Mouse (Mus musculus): Measurements from ENCODE around the gene H1foo. TPM values are rescaled to one million over a fixed set of nuclear protein-coding genes. Genes with fewer than 3 reads are reported as not detected.

The H1foo gene
- polyA plus RNA-seq, 1 experiment from 2014 or later: not detected

DNA sequence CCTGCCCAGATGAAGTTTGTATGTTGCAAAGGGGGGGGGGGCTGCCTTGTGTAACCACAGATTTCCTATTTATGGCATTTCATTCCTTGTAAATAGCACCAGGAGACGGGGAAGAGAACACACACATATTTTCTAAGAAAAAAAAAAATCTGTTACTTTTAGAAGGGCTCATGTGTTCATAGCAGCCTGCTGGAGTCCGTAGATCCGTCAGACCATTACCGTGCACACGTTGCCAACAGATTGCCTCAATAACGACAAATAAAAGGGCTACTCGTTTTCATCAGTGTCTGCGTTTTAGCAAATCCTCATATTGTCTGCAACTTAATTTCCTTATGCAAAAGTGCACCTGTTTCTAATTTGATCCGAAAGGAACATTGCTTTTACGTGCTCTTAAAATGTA lies 18.3 kb upstream of the H1foo start:
- ATAC-seq (ENCODE audit: insufficient number of reproducible peaks, insufficient read depth, low FRiP score, low read depth): no peak
- peaks cover 20 to 26% of the 10 kb centered on the region in 2 experiments for H3K4me1 ChIP-seq (ENCODE audit: control insufficient read depth in 2 of 2, insufficient read depth in 2 of 2, low read length in 2 of 2)
- no peaks in the 10 kb centered on the region for H3K9me3 ChIP-seq (ENCODE audit: control insufficient read depth, low read length)
- no peaks in the 10 kb centered on the region for H3K27me3 ChIP-seq (ENCODE audit: control insufficient read depth, insufficient read depth, low read length)
- no peak overlapping the region for H3K4me2 ChIP-seq (ENCODE audit: low read length)
- 88% methylated on average over 10 of the region's 10 CpGs for WGBS
- no peak overlapping the region for H3K9ac ChIP-seq (ENCODE audit: low read length)
- no peak overlapping the region for H3K4me3 ChIP-seq (ENCODE audit: control insufficient read depth in 1 of 2, insufficient read depth in 1 of 2, low read depth in 1 of 2, low read length in 2 of 2)
- H3K36me3 ChIP-seq (ENCODE audit: control insufficient read depth, insufficient read depth, low read length): no peaks in the 10 kb centered on the region
- no peak overlapping the region for H3K27ac ChIP-seq (replicated peaks in 1 of 2; ENCODE audit: control insufficient read depth in 1 of 2, insufficient read depth in 1 of 2, low read depth in 2 of 2, low read length in 2 of 2)

DNA sequence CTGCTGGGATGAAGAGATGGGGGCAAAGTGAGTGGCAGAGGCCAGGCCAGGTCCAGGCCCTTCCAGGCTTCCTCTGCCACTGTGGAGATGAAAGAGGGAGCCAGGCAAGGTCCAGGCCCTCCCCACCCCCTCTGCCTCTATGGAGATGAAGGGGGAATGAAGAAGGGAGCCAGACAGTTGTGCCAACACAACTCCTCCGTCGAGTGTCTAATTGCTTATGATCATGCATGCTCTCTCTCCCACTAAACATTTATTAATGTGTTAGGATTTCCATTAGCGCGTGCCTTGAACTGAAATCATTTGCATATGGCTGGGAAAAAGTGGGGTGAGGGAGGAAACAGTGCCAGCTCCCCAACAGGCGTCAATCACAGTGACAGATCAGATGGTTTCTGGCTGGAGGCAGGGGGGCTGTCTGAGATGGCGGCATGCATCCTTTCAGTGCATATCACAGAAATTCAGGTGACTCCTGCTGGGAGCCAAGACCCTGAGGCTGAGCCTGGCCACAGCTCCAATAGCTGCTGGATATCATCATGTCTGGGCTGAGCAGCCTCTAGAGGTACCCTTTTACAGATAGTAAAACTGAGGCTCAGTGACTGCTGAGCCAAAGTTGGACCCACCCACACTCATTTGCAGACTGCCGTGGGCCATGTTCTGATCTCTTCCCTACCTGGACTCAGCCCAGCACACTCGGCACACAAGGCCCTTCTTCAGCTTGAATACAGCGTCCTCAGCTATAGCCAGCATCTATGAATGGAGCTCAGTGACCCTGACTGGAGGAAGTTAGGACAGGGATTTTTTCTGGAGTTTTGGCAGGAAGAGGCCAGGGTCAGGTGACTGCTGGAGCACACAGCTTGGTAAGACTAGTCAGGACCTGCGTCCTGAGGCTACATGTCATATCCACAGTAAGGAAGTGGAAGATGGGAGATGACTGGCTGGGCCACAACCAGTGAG lies 17.2 kb upstream of the H1foo start:
- Histone ChIP-seq H3K4me3 (ENCODE audit: control insufficient read depth in 1 of 2, insufficient read depth in 1 of 2, low read depth in 1 of 2, low read length in 2 of 2) (no peak overlapping the region), H3K9me3 (ENCODE audit: control insufficient read depth, low read length) (no peaks in the 10 kb centered on the region), H3K4me1 (ENCODE audit: control insufficient read depth in 2 of 2, insufficient read depth in 2 of 2, low read length in 2 of 2) (peaks cover 20 to 26% of the 10 kb centered on the region in 2 experiments), H3K27me3 (ENCODE audit: control insufficient read depth, insufficient read depth, low read length) (no peaks in the 10 kb centered on the region), H3K9ac (ENCODE audit: low read length) (no peak overlapping the region), H3K4me2 (ENCODE audit: low read length) (no peak overlapping the region), H3K27ac (replicated peaks in 1 of 2; ENCODE audit: control insufficient read depth in 1 of 2, insufficient read depth in 1 of 2, low read depth in 2 of 2, low read length in 2 of 2) (no peak overlapping the region), H3K36me3 (ENCODE audit: control insufficient read depth, insufficient read depth, low read length) (no peaks in the 10 kb centered on the region)
- ATAC-seq (ENCODE audit: insufficient number of reproducible peaks, insufficient read depth, low FRiP score, low read depth): no peak
- 86% methylated on average over 10 of the region's 10 CpGs for WGBS

DNA sequence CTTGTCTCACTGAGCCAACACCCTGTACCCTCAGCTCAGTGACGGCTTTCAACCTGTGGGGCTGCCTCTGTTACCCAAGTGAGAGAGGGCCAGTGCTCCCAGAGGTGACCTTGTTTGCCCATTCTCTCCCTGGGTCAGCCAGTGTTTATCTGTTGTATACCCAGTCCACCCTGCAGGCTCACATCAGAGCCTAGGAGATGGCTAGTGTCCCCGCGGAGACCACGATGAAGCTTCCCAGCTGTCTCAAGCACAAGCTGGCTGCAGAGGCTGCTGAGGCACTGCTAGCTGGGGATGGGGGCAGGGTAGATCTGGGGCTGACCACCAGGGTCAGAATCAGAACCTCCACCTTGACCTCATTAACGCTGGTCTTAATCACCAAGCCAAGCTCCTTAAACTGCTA lies 14.7 kb upstream of the H1foo start:
- 18% methylated on average over 5 of the region's 5 CpGs for WGBS
- H3K27me3 ChIP-seq (ENCODE audit: control insufficient read depth, insufficient read depth, low read length): no peaks in the 10 kb centered on the region
- H3K9ac ChIP-seq (ENCODE audit: low read length): 0 out of 2 replicates have a peak overlapping the region, but pooled peaks have one; percentile 31
- no peak overlapping the region for H3K4me2 ChIP-seq (ENCODE audit: low read length)
- no peaks in the 10 kb centered on the region for H3K36me3 ChIP-seq (ENCODE audit: control insufficient read depth, insufficient read depth, low read length)
- no peaks in the 10 kb centered on the region for H3K9me3 ChIP-seq (ENCODE audit: control insufficient read depth, low read length)
- ATAC-seq (ENCODE audit: insufficient number of reproducible peaks, insufficient read depth, low FRiP score, low read depth): no peak
- no peak overlapping the region for H3K4me3 ChIP-seq (ENCODE audit: control insufficient read depth in 1 of 2, insufficient read depth in 1 of 2, low read depth in 1 of 2, low read length in 2 of 2)
- H3K4me1 ChIP-seq (ENCODE audit: control insufficient read depth in 2 of 2, insufficient read depth in 2 of 2, low read length in 2 of 2): peaks cover 12 to 13% of the 10 kb centered on the region in 2 experiments
- no peak overlapping the region for H3K27ac ChIP-seq (replicated peaks in 1 of 2; ENCODE audit: control insufficient read depth in 1 of 2, insufficient read depth in 1 of 2, low read depth in 2 of 2, low read length in 2 of 2)

DNA sequence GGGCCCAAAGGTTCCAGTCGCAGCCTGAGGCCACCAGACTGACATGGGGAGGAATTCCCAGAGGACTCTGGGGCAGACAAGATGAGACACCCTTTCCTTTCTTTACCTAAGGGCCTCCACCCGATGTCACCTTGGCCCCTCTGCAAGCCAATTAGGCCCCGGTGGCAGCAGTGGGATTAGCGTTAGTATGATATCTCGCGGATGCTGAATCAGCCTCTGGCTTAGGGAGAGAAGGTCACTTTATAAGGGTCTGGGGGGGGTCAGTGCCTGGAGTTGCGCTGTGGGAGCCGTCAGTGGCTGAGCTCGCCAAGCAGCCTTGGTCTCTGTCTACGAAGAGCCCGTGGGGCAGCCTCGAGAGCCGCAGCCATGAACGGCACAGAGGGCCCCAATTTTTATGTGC lies 13.1 kb upstream of the H1foo start, which contains the start of gene Rho:
TSS of gene Rho (plus strand) at position 110 of the 400 bp plus-strand sequence.
- Histone ChIP-seq H3K36me3 (ENCODE audit: control insufficient read depth, insufficient read depth, low read length) (no peaks in the 10 kb centered on the region), H3K4me3 (ENCODE audit: control insufficient read depth in 1 of 2, insufficient read depth in 1 of 2, low read depth in 1 of 2, low read length in 2 of 2) (no peak within 1 kb of the TSS), H3K9ac (ENCODE audit: low read length) (no peak within 1 kb of the TSS), H3K4me1 (ENCODE audit: control insufficient read depth in 2 of 2, insufficient read depth in 2 of 2, low read length in 2 of 2) (peaks cover 6% of the 10 kb centered on the region in 2 experiments; a peak in 2 of 4 replicates), H3K27me3 (ENCODE audit: control insufficient read depth, insufficient read depth, low read length) (no peaks in the 10 kb centered on the region), H3K4me2 (ENCODE audit: low read length) (no peak within 1 kb of the TSS), H3K9me3 (ENCODE audit: control insufficient read depth, low read length) (no peaks in the 10 kb centered on the region), H3K27ac (replicated peaks in 1 of 2; ENCODE audit: control insufficient read depth in 1 of 2, insufficient read depth in 1 of 2, low read depth in 2 of 2, low read length in 2 of 2) (no peak within 1 kb of the TSS)
- 78% methylated on average over 14 of the region's 14 CpGs for WGBS
- no peak for ATAC-seq (ENCODE audit: insufficient number of reproducible peaks, insufficient read depth, low FRiP score, low read depth)

DNA sequence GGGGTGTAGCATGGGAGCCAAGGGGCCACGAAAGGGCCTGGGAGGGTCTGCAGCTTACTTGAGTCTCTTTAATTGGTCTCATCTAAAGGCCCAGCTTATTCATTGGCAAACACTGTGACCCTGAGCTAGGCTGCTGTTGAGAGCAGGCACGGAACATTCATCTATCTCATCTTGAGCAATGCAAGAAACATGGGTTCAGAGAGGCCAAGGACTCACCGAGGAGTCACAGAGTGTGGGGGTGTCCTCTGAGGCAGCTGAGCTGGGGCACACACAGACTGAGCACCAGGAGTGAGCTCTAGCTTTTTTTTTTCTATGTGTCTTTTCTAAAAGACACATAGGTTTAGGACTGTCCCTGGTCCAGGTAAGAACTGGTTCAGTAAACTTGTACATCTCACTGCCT lies 12.3 kb upstream of the H1foo start:
- ATAC-seq (ENCODE audit: insufficient number of reproducible peaks, insufficient read depth, low FRiP score, low read depth): no peak
- peaks cover 6% of the 10 kb centered on the region in 2 experiments; a peak in 2 of 4 replicates for H3K4me1 ChIP-seq (ENCODE audit: control insufficient read depth in 2 of 2, insufficient read depth in 2 of 2, low read length in 2 of 2)
- H3K9ac ChIP-seq (ENCODE audit: low read length): no peak overlapping the region
- H3K9me3 ChIP-seq (ENCODE audit: control insufficient read depth, low read length): no peaks in the 10 kb centered on the region
- no peaks in the 10 kb centered on the region for H3K27me3 ChIP-seq (ENCODE audit: control insufficient read depth, insufficient read depth, low read length)
- H3K36me3 ChIP-seq (ENCODE audit: control insufficient read depth, insufficient read depth, low read length): no peaks in the 10 kb centered on the region
- WGBS: 89% methylated on average over 3 of the region's 3 CpGs
- H3K4me3 ChIP-seq (ENCODE audit: control insufficient read depth in 1 of 2, insufficient read depth in 1 of 2, low read depth in 1 of 2, low read length in 2 of 2): no peak overlapping the region
- no peak overlapping the region for H3K4me2 ChIP-seq (ENCODE audit: low read length)
- H3K27ac ChIP-seq (replicated peaks in 1 of 2; ENCODE audit: control insufficient read depth in 1 of 2, insufficient read depth in 1 of 2, low read depth in 2 of 2, low read length in 2 of 2): no peak overlapping the region

DNA sequence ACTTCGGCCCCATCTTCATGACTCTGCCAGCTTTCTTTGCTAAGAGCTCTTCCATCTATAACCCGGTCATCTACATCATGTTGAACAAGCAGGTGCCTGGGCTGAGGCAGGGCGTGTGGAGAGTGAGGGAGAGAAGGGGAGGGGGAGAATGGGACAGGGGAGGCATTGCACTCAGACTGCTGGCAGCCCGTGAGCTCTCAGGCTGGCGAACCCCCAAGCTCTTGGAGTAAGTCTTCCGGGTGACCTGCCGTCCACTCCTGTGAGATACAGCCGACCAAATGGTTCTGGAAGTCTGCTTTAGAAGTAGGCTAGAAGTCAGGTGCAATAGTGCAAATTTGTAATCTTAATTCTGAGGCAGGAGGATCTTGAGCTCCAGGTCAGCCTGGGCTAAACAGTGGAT lies 9.2 kb upstream of the H1foo start:
- H3K27ac ChIP-seq (replicated peaks in 1 of 2; ENCODE audit: control insufficient read depth in 1 of 2, insufficient read depth in 1 of 2, low read depth in 2 of 2, low read length in 2 of 2): no peak overlapping the region
- H3K9me3 ChIP-seq (ENCODE audit: control insufficient read depth, low read length): peaks cover 6% of the 10 kb centered on the region; the same call in 1 of the 2 replicates
- no peak overlapping the region for H3K9ac ChIP-seq (ENCODE audit: low read length)
- ATAC-seq (ENCODE audit: insufficient number of reproducible peaks, insufficient read depth, low FRiP score, low read depth): no peak
- 78% methylated on average over 8 of the region's 8 CpGs for WGBS
- no peak overlapping the region for H3K4me3 ChIP-seq (ENCODE audit: control insufficient read depth in 1 of 2, insufficient read depth in 1 of 2, low read depth in 1 of 2, low read length in 2 of 2)
- no peaks in the 10 kb centered on the region for H3K36me3 ChIP-seq (ENCODE audit: control insufficient read depth, insufficient read depth, low read length)
- H3K27me3 ChIP-seq (ENCODE audit: control insufficient read depth, insufficient read depth, low read length): no peaks in the 10 kb centered on the region
- H3K4me2 ChIP-seq (ENCODE audit: low read length): no peak overlapping the region
- peaks cover 0 to under 1% of the 10 kb centered on the region in 2 experiments; a peak in 1 of 4 replicates for H3K4me1 ChIP-seq (ENCODE audit: control insufficient read depth in 2 of 2, insufficient read depth in 2 of 2, low read length in 2 of 2)

DNA sequence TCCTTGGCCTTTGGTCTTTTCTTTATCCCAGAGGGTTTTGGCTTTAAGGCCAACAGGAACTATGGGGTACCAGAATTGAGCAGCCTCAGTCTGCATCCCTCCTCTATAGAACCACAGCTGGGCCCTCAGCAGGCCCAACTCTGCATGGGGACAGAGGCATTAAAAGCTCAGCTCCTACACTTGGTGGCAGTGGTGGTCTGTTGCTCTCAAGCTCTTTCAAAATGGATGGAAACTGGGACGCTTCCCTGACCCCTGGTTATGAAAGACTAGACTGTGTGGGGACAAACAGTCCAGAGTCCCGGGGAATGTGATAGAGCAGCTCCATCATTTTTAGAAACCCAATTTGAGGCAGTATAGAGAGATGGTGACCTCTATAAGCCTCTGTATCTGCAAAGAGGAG lies 6.7 kb upstream of the H1foo start:
- Histone ChIP-seq H3K36me3 (ENCODE audit: control insufficient read depth, insufficient read depth, low read length) (no peaks in the 10 kb centered on the region), H3K9me3 (ENCODE audit: control insufficient read depth, low read length) (peaks cover 6% of the 10 kb centered on the region; the same call in 1 of the 2 replicates), H3K4me1 (ENCODE audit: control insufficient read depth in 2 of 2, insufficient read depth in 2 of 2, low read length in 2 of 2) (peaks cover 3 to 13% of the 10 kb centered on the region in 2 experiments), H3K9ac (ENCODE audit: low read length) (no peak overlapping the region), H3K27ac (replicated peaks in 1 of 2; ENCODE audit: control insufficient read depth in 1 of 2, insufficient read depth in 1 of 2, low read depth in 2 of 2, low read length in 2 of 2) (no peak overlapping the region), H3K4me3 (ENCODE audit: control insufficient read depth in 1 of 2, insufficient read depth in 1 of 2, low read depth in 1 of 2, low read length in 2 of 2) (no peak overlapping the region), H3K4me2 (ENCODE audit: low read length) (no peak overlapping the region), H3K27me3 (ENCODE audit: control insufficient read depth, insufficient read depth, low read length) (no peaks in the 10 kb centered on the region)
- ATAC-seq (ENCODE audit: insufficient number of reproducible peaks, insufficient read depth, low FRiP score, low read depth): no peak
- 94% methylated on average over 2 of the region's 2 CpGs for WGBS

Data from heart, embryonic 14.5 days (tissue).